Mouse (Mus musculus) olfactory bulb, adult 2 months (tissue): ENCODE results near the gene Atl2. TPM values are rescaled to one million over a fixed set of nuclear protein-coding genes. Genes with fewer than 3 reads are reported as not detected.

Experiments used
- H3K27ac ChIP-seq: fragments of 200-500 bp; 2 replicates; pipeline ENCODE4 v1.5.1; 2012; ENCODE audit warnings: low read depth, low read length; ENCODE audit not compliant: insufficient read depth
- H3K4me1 ChIP-seq: fragments of 200-500 bp; 2 replicates; pipeline ENCODE4 v1.6.1; 2012; ENCODE audit warnings: low read length; ENCODE audit not compliant: control insufficient read depth, insufficient read depth
- H3K4me3 ChIP-seq: fragments of 200-500 bp; 2 replicates; pipeline ENCODE4 v1.5.1; 2012; ENCODE audit warnings: mild to moderate bottlenecking, low read depth, low read length, moderate library complexity; ENCODE audit not compliant: insufficient read depth
- CTCF ChIP-seq: fragments of 200-500 bp; IDR thresholded peaks from 2 replicates; pipeline ENCODE4 v1.5.1; 2012; ENCODE audit warnings: low read depth, mild to moderate bottlenecking, low read length, moderate library complexity; ENCODE audit not compliant: insufficient read depth
- POLR2A ChIP-seq: fragments of 200-500 bp; IDR thresholded peaks from 2 replicates; pipeline ENCODE4 v1.6.1; 2012; ENCODE audit warnings: mild to moderate bottlenecking, low read depth, low read length, moderate library complexity; ENCODE audit not compliant: insufficient read depth
- WGBS: fragments of 180-500 bp; shearing (Covaris S2); methylation state at CpG from one replicate; pipeline ENCODE4 v1.1.7; 2018; 5-methylcytosine and 5-hydroxymethylcytosine counted together
- polyA plus RNA-seq: library from polyadenylated mRNA; stranded (reverse); fragments of >200 nt; gene quantifications from 2 replicates; pipeline ENCODE4 v1.2.4, GENCODE M21; 2012; ENCODE audit warnings: low replicate concordance; ENCODE audit not compliant: missing spikeins, insufficient read depth, insufficient read length

Atl2 gene
- polyA plus RNA-seq, 1 experiment, result not detected

GRCm38 (mm10) chr17:79883198-79883597, 12.7 kb downstream of the Atl2 start:
- TF ChIP-seq POLR2A (no peak), CTCF (no peak)
- Histone ChIP-seq H3K4me3 (no peak overlapping the region), H3K27ac (no peak overlapping the region), H3K4me1 (peaks cover 6% of the 10 kb centered on the region)
- 52% methylated on average over 4 of the region's 4 CpGs for WGBS

- TF ChIP-seq POLR2A, result no peak
- no peak for TF ChIP-seq CTCF
- WGBS, result 84% methylated on average over 5 of the region's 5 CpGs
Measured at GRCm38 (mm10) chr17:79865027-79865426, 30.9 kb downstream of the Atl2 start.

GRCm38 (mm10) chr17:79864503-79864902, 31.4 kb downstream of the Atl2 start:
- no peak overlapping the region for H3K27ac ChIP-seq
- no peak overlapping the region for H3K4me3 ChIP-seq
- H3K4me1 ChIP-seq, result no peaks in the 10 kb centered on the region
- WGBS, result 67% methylated on average over 8 of the region's 8 CpGs
- TF ChIP-seq CTCF (no peak), POLR2A (no peak)

More at GRCm38 (mm10) chr17:79865027-79865426, 30.9 kb downstream of the Atl2 start:
- Histone ChIP-seq H3K4me1 (no peaks in the 10 kb centered on the region), H3K27ac (no peak overlapping the region), H3K4me3 (no peak overlapping the region)

GRCm38 (mm10) chr17:79862038-79862437, 33.9 kb downstream of the Atl2 start:
- no peaks in the 10 kb centered on the region for H3K4me1 ChIP-seq
- no peak overlapping the region for H3K27ac ChIP-seq
- TF ChIP-seq POLR2A, result no peak
- TF ChIP-seq CTCF, result no peak
- 57% methylated on average over 1 of the region's 1 CpGs for whole genome bisulfite sequencing
- no peak overlapping the region for H3K4me3 ChIP-seq

GRCm38 (mm10) chr17:79855533-79855932, 40.4 kb downstream of the Atl2 start:
- no peak overlapping the region for H3K4me3 ChIP-seq
- no peaks in the 10 kb centered on the region for H3K4me1 ChIP-seq
- TF ChIP-seq CTCF, result no peak
- no peak for TF ChIP-seq POLR2A
- WGBS, result 53% methylated on average over 8 of the region's 8 CpGs
- H3K27ac ChIP-seq, result no peak overlapping the region

- TF ChIP-seq CTCF, result no peak
- no peak for TF ChIP-seq POLR2A
- Histone ChIP-seq H3K27ac (no peak overlapping the region), H3K4me1 (no peaks in the 10 kb centered on the region), H3K4me3 (no peak overlapping the region)
- WGBS, result 88% methylated on average over 5 of the region's 5 CpGs
Measured at GRCm38 (mm10) chr17:79848385-79848784, 47.5 kb downstream of the Atl2 start.

- no peaks in the 10 kb centered on the region for H3K4me1 ChIP-seq
- no peak overlapping the region for H3K27ac ChIP-seq
- no peak overlapping the region for H3K4me3 ChIP-seq
- no peak for TF ChIP-seq CTCF
- no peak for TF ChIP-seq POLR2A
- 97% methylated on average over 2 of the region's 2 CpGs for WGBS
Measured at GRCm38 (mm10) chr17:79846182-79846581, 49.7 kb downstream of the Atl2 start.

- 68% methylated on average over 2 of the region's 2 CpGs for WGBS
Measured at GRCm38 (mm10) chr17:79845695-79846094, 50.2 kb downstream of the Atl2 start.

GRCm38 (mm10) chr17:79840254-79841238, 55.4 kb downstream of the Atl2 start:
- TF ChIP-seq CTCF, result no peak; the same call in 1 of the 2 replicates
- no peak for TF ChIP-seq POLR2A
- 46% methylated on average over 7 of the region's 7 CpGs for WGBS
- no peak overlapping the region for H3K27ac ChIP-seq
- H3K4me1 ChIP-seq, result no peaks in the 10 kb centered on the region
- no peak overlapping the region for H3K4me3 ChIP-seq

More at GRCm38 (mm10) chr17:79845695-79846094, 50.2 kb downstream of the Atl2 start:
- H3K4me3 ChIP-seq, result no peak overlapping the region
- TF ChIP-seq POLR2A, result no peak
- H3K4me1 ChIP-seq, result no peaks in the 10 kb centered on the region
- no peak overlapping the region for H3K27ac ChIP-seq

- TF ChIP-seq CTCF (no peak), POLR2A (no peak)
- Histone ChIP-seq H3K4me3 (no peak overlapping the region), H3K27ac (no peak overlapping the region), H3K4me1 (no peaks in the 10 kb centered on the region)
- 91% methylated on average over 7 of the region's 7 CpGs for WGBS
Measured at GRCm38 (mm10) chr17:79836978-79837377, 58.9 kb downstream of the Atl2 start.
